Mouse (Mus musculus) spleen, postnatal 14 days (tissue): ENCODE data around the gene Sgca.
"Not testable (repeated sequence)": the region's sequence is repeated elsewhere in the genome, so short reads cannot be mapped to it uniquely, and the experiment has no call there.

Source experiments
- DNase-seq, 2 experiments: peaks; one replicate each; pipeline ENCODE4 v3.0.0; 2021 to 2022; ENCODE audit warnings: low spot score in 2 of 2

Gene Sgca

DNA sequence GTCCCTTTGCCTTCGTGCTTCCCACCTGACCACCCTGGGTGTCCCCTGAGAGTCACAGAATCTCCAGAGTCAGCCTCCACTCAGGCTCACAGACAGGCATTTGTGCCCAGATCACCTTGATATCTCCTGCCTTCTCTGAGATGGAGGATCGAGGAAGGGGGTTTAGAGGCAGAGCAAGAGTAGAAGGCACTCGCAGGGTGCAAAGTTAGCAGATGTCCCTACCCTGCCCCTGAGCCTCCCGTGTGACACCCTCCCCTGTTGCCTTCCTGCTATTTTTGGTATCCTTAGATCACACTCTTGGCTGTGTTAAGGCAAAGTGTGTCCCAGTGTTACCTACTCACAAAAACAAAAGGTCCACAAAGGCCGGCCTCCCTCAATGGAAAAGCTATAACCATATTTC lies at the start of gene Sgca:
Gene Sgca, minus strand, starts transcription at position 129 of the 400 bp plus-strand sequence.
- DNase-seq: no peak

DNA sequence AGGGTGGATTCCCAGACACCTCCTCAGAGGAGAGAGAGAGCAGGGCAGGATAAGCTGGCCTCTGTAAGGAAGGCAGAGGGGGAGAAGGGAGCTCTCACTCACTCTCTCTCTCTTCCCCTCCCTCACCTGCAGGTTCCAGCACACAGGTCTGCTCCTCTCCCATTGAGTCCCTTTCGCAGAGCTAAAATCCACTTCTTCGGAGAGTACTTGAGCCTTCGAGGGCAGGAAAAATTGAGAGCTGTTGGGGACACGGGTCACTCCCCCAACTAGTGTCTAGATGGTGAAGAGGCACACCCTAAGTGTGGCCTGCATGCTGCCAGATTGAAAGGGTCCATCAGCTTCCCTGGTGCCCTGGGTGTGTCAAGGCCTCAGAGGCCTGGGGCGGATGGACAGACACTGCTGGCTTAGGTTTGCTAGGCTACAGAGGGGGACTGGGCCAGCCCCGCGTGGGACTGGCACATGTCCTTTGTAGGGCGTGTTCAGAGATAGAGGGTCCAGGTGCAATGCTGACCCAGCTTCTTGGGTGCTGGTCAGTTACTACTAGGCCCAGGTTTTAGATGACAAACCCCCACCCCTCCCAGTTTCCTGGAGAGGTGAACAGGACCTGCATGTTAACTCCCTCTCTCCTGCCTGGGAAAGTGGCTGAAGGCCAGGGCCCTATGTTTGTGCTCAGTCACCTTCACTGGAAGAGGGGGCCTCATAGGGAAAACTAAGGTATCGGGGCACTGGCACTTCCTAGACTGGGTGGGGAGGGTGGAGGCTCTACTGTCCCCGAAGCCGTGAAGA lies 49.3 kb upstream of the Sgca start:
- DNase-seq: no peak

DNA sequence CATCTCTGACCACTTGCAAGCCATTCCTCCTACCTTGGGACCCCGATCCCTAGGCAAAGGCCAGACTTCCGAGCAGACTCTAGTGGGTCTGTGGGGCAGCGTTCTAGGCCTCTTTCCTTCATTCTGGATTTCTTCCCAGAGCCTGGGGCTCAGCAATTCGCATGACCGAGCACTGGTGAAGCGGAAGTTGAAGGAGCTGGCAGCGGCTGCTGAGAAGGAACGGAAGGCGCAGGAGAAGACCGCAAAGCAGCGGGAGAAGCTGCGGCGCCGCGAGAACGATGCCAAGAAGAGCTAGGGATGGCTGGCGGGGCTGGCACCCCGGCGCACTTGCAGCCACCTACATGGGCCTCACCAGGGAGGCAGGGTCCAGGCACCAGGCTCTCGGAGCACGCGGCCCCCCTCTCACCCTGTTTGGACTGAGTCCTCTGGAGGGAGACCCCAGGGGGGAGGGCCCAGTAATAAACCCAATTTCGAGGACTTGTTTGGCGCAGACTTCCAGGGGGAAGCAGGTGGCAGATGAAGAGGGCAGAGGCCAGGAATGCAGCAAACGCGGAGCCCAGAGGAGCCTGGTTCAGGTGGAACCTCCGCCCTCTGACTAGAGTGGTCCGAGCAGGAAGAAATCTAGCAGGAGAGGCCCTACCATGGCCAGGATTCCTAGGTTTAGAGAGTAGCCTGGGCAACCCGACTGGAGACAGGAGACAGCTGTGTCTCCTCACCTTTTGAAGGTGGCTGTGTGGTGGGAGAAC lies 48.5 kb upstream of the Sgca start:
- no peak for DNase-seq

DNA sequence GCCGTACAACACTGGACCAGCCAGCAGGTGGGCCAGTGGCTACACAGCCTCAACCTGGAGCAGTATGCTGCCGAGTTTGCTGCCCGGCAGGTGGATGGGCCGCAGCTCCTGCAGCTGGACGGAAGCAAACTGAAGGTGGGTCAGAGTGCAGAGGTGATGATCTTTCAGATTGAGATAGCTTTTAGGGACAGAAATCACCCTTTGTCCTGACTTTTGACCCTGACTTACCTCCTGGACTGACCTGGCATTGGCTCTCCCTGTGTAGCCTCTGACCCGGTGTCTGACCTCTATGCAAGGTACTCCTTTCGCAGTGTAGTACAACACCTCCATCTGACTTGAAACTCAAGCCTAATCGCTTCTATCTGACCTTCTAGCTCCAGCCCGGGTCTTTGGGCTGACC lies 47.4 kb upstream of the Sgca start:
- DNase-seq: no peak

DNA sequence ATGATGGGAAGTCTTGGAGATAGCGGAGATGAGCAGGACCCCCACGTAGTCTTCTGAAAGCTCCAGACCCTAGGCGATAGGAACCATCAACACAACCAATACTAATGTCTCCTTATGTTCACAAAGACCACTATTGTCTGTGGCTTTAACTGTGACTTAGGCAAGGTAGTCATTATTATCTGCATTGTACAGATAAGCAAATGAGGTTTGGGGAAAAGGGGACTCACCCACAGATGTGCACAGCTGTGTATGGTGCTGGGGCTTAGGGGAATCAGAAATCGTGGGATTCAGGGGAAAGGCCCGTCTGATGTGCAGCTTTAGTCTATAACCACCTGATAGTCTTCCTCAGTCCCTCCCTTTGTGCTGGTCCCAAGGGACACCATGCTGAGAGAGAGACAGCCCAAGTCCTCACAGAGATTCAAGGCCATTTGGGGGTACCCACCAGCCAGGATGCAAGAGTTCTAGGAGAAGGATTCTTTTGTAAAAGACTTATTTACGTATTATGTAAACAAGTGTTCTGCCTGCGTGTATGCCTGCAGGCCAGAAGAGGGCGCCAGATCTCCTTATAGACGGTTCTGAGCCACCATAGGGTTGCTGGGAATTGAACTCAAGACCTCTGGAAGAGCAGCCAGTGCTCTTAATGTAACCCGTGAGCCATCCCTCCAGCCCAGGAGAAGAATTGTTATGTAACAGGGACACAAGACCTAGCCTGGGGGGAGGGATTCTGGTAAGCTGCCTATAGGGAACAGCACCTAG lies 46.3 kb upstream of the Sgca start:
- DNase-seq: no peak

DNA sequence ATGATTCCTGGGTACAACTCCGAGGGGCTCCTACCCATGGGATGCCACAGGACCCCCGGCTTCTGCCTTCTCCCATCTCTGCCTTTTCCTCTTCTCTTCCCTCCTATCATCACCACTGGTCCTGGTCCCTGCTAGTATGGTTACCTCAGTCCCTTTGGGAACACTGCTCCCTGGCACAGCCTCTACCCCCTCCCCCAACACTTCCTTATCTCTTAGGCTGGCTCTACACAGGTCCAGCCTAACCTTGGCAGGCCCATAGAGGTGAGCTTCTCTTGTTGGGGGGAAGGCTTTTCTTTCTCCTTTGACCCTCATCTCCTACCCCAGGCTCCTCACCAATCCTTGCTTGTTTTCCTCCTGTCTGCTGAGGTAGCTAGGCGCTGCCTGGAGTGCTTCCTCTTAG lies 39.4 kb upstream of the Sgca start:
- DNase-seq: no peak

DNA sequence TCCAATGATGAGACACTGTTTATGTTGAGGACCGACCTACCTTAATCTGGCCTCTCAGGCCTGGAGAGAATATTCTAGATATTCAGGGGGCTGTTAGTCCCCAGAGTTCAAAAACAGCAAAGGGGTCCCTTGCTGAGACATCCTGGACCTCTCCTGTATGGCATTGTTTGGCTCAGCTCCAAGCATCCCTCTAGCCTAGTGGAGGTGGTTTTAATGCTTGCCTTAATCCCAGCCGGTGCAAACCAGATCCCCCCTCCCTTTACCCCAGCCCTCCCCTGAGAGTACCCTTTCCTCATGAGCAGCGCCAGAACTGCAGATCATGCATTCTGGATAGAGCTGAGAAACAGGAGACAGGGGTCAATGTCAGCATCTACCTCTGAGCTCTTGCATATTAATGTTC lies 36.4 kb upstream of the Sgca start:
- DNase-seq: no peak

DNA sequence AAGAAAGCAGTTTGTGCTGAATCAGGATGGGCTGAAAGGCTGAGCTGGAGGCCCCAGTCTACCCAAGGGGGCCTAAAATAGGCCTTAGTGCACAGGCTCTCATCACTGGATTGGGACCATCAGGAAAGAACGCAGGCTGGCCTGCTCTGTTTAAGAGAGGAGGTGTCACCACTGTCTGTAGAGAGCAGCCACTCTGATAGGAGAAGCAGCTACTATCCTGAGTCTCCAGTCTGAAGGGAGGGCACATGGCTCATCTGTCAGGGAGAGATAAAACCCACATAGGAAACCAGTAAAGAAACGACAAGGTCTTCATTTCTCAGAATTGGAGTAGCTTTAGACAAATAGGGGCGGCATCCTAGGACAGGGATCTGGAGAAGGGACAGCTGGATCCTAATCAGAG lies 35.9 kb upstream of the Sgca start:
- peak; percentile 57 to 61 for DNase-seq

DNA sequence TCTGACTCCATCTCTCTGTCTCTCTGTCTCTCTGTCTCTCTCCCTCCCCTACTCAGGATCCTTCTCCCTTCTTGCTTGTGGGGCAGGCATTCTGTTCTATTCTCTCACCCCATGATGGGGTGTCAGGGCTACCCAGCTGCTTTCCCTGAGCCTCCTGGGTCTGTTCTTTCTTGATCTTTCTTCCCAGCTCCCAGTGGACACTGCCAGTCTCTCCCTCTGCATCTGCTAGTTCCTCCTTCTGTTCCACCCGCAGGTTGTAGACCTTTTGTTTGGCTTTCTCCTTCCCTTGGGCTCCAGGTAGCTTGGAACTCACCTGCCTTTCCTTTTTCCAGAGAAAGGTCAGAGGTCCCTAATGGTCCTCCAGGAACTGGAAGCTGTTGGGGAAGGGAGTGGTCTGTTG lies 35.3 kb upstream of the Sgca start:
- no peak for DNase-seq

DNA sequence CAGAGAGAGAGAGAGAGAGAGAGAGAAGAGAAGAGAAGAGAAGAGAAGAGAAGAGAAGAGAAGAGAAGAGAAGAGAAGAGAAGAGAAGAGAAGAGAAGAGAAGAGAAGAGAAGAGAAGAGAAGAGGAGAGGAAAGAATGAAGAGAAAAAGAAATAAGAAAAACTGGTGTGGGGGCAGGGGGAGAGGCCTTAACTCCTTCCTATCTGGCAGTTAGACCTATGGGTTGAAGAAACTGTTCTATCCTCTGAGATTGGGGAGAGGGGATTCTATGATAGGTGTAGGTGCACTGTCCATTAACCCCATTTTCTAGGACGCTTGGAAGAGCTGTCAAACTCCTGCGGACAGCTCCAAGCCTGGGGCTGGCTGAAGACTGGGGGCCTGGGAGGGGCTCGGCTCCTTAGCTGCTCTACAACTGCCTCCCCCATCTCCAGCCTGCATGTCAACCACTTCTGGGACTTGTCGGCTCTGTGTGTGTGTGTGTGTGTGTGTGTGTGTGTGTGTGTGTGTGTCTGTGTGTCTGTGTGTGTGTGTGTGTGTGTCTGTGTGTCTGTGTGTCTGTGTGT lies 34.8 kb upstream of the Sgca start:
- DNase-seq: not testable (repeated sequence)

DNA sequence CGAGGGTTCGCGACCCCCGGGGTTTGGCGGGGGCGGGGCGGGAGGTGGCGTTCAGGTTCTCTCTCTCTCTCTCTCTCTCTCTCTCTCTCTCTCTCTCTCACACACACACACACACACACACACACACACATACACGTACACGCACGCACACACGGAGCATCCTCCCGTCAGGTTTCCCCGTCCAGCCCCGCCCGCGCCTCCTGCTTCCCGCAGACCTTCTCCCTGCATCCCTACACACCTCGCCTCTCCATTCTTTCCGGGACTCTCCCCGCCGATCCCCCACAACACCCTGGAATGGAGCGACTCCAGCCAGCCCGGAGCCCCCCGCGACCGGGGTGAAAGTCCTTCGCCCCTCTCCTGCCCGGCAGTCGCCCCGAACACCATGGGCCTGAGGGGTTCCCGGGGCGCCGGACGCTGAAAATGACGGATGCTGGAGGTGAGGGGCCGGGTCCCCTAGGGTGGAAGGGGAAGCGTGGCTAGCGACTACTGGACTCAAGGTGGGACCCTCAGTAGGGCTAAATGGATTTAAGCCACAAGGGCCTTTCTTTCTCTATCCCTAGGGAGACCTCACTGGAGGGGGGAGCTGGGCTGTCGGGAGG lies 34.1 kb upstream of the Sgca start:
- DNase-seq: no peak

DNA sequence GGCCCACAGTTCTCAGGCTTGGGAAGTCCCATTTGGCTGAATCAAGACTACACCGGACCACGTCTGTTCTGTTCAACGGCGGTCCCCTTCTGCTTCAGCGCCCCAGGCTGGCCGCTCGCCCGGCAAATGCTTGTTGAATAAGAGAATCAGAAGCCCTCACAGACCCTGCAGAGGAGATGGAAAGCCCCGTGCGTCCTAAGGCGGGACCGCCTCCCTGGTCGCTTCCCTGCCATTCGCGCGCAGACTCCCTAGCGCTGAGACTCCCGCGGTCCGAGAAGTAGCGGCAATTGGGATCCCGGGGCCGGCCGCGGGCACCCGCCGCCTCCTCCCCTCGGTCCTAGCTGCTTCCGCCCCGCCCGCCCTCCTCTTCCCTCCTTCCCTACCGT lies 33.5 kb upstream of the Sgca start, which contains the start of gene Samd14:
Gene Samd14, plus strand, starts transcription at position 251 of the 386 bp plus-strand sequence.
- DNase-seq: no peak

DNA sequence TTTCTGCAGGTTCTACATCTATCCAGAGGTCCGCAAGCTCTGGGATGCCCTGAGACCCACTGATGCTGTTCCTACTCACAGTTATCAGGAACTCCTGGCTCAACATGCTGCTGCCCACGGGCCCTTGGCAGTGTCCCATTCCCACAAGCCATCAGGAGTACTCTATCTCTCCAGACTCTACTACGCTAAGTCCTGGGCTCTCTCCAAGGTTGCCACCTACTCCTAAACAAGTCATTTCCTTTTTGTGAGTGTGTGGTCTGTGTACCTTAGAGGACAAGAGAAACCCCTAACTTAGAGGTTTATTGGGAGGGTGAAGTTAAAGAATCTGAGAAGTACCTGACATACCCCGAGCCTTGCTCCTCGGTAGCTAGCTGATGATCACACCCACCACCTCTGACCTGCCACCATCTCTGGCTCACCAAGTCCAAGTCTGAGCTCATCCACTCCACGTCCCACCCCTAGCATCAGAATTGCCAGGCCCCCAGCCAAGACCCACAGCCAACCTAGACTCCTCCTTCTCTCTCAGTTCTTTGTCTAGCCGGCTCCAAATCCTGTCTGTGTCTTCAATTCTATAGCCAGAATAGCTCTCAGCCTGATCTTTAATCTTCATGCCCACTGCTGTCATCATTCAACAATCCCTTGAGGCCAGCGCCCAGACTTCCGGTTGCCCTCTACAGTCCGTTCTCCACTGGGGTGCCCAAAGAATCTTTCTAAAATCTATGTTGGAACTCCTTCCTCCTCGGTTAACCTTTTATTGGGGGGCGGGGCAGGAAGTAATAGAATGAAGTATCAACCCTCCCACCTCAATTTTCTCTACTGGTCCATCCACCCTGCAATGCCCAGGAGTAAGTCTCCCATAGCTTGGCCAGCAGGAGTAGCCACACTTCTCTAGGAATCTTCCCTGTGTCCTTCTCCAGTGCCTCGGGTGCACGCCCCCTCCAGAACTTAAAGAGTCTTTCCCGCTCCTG lies 32.8 kb upstream of the Sgca start:
- DNase-seq: no peak

DNA sequence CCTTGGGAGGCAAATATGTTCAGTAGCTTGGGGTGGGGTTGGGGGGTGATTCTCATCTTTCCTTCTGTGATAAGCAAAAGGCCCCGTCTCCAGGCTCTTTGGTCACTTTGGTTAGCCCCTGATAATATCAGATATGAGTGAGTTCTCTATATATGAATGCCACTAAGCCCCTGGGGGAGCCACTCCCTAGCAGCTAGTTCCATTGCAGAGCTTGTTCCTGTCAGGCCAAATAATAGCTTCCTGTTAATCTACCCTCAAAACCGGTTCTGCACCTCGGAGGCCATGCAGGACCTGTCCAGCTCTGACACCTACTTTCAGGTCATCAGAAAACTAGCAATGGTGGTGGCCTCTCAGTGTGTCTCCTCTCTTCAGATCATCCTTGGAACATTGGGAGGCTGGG lies 31.3 kb upstream of the Sgca start:
- DNase-seq: no peak

DNA sequence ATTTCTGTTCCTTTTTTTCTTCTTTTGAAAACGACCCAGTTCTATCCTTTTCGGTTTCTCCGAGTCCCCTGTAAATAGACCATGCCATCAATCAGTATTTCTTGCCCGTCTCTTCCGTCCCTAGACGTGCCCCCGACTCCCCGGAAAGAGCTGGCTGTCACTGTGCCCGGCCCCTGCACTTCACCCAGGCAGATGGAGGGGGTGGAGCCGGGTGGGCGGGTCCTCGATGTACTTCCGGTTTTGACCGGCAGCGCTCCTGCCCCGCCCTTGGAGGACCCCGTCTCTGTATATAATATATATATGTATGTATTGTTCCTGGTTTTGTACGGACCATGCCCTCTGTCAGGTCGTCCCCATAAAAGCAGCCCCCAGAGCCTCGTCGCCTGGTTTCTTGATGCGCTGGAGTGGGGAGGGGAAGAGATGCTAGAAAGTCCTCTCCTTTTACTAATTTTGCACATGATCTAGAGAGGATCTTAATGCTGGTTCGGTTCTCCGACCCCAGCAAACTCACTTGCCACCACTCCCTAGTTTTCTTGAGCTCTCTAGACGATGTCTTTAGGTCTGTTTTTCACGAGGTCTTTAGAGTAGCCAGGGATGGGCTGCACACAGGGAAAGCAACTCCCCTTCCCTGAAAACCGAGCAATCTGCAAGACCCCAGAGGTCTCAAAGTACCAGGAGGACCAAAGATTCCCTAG lies 30.5 kb upstream of the Sgca start:
- peak; percentile 72 to 78 for DNase-seq

DNA sequence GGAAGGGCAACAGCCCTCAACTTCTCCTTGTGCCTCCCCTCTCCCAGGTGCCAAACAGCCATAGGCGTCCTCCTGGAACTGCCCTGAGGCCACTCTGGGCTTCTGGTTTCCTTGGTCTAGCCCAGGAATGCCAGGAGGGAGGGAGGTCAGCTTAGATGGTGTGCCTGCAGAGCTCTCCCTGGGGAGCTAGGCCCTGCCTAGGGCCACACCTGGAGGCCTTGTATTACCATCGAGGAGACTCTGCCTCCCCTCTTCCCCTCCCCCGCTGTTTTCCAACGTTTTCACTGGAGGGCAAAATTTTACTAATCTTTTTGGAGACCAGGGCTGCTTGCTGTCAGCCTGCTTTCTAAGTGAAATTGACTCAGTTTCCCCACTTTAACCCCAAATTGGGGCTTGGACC lies 29.9 kb upstream of the Sgca start:
- no peak for DNase-seq

DNA sequence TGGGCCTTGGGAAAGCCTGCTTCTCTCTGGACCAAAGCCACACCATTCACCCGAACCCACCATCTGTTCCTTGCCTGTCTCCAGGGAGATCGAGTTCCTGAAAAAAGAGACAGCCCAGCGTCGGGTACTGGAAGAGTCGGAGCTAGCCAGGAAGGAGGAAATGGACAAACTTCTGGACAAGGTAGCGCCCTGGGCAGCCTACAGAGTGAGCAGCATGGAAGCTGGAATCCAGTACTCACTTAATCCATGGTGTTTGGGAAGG lies 28.7 kb upstream of the Sgca start:
- no peak for DNase-seq

DNA sequence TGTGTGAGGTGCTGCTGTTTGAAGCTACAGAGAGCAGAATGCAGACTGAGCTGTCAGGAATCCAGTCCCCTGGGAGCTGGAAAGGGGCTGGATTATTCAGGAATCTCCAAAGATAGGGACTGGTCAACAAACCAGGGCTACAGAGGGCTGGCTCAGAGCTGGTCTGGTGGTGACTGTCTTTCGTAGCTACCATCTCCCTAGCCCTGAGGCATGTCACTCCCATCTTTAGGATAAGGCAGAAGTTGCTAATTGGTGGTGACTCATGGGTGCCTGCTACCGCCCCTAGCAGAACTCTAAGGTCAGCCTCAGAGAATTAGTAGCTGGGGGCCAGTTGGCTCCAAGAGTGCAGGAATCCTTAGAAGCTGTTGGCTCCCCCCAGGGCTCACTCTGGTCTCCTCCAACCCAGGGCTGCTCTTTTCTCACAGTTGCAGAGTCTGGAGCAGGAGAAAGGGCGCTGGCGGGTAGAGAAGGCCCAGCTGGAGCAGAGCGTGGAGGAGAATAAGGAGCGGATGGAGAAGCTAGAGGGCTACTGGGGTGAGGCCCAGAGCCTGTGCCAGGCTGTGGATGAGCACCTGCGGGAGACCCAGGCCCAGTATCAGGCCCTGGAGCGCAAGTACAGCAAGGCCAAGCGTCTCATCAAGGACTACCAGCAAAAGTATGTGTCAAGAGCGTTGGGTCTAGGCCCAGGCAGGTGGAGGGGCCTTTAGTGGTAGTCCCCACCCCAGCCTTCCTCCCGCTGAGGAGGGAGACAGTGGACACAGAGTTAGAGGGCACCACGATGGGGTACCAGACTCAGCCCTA lies 28.2 kb upstream of the Sgca start:
- DNase-seq: no peak

DNA sequence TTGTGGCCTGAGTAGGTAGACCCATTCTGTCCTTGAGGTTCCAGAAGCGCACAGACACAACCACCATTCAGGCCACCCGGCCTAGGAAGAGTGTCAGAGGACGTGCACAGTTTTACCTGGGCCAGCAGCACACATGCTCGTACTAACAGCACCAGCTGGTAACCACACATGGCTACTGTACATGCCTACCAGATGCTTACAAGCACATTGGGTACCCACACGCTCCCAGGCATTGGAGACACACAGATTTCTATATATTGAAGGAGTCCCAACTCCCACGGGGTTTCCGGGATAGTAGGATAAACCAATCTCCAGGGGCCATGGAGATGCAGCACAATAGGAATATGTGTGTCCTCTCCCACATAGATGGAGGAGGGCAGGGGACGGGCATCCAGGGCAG lies 26.6 kb upstream of the Sgca start:
- DNase-seq: no peak
